Mouse (Mus musculus) lung, postnatal 0 days (tissue): ENCODE measurements around the gene Slc17a5. TPM values are rescaled to one million over a fixed set of nuclear protein-coding genes. Genes with fewer than 3 reads are reported as not detected.

ENCODE experiments used
- ATAC-seq: fragments of 200-750 bp; cut with Nextera tagmentation; 2 replicates; pipeline ENCODE4 v1.8.0; 2017; ENCODE audit warnings: moderate library complexity
- DNase-seq: peaks from one replicate; pipeline ENCODE4 v3.0.0-alpha.2; 2016; ENCODE audit warnings: low spot score
- H3K27ac ChIP-seq: fragments of 300-500 bp; sonication (generic); 2 replicates; pipeline ENCODE4 v1.5.1; 2014; ENCODE audit warnings: antibody characterized with exemption, mild to moderate bottlenecking, low read length, mixed read lengths
- H3K27me3 ChIP-seq: fragments of 300-500 bp; sonication (generic); replicated peaks from 2 replicates; pipeline ENCODE4 v1.6.1; 2014; ENCODE audit warnings: low read length, mixed read lengths; ENCODE audit not compliant: insufficient read depth
- H3K36me3 ChIP-seq: fragments of 300-500 bp; sonication (generic); 2 replicates; pipeline ENCODE4 v1.6.1; 2014; ENCODE audit warnings: low read length, mixed read lengths; ENCODE audit not compliant: insufficient read depth
- H3K4me1 ChIP-seq: fragments of 300-500 bp; sonication (generic); 2 replicates; pipeline ENCODE4 v1.6.1; 2014; ENCODE audit warnings: antibody characterized with exemption, low read depth, low read length, mixed read lengths; ENCODE audit not compliant: insufficient read depth
- H3K4me2 ChIP-seq: fragments of 300-500 bp; sonication (generic); replicated peaks from 2 replicates; pipeline ENCODE4 v1.6.1; 2014; ENCODE audit warnings: low read depth, mild to moderate bottlenecking, low read length, moderate library complexity, mixed read lengths
- H3K4me3 ChIP-seq: fragments of 300-500 bp; sonication (generic); 2 replicates; pipeline ENCODE4 v1.5.1; 2014; ENCODE audit warnings: low read depth, low read length
- H3K9ac ChIP-seq: fragments of 300-500 bp; sonication (generic); replicated peaks from 2 replicates; pipeline ENCODE4 v1.6.1; 2014; ENCODE audit warnings: low read depth, mild to moderate bottlenecking
- H3K9me3 ChIP-seq: fragments of 300-500 bp; sonication (generic); 2 replicates; pipeline ENCODE4 v1.6.1; 2016; ENCODE audit warnings: low read length, mixed read lengths
- CTCF ChIP-seq: IDR thresholded peaks from 2 replicates; pipeline ENCODE4 v1.5.1; 2016; ENCODE audit warnings: antibody characterized with exemption, mild to moderate bottlenecking
- EP300 ChIP-seq: IDR thresholded peaks from 2 replicates; pipeline ENCODE4 v1.6.1; 2016; ENCODE audit warnings: antibody characterized with exemption, mild to moderate bottlenecking, control low read depth
- WGBS: fragments of 180-500 bp; shearing (Covaris S2); extraction: QIAGEN DNeasy Blood & Tissue Kit; methylation state at CpG from one replicate; pipeline ENCODE4 v1.1.7; 2014; 5-methylcytosine and 5-hydroxymethylcytosine counted together
- polyA plus RNA-seq: library from polyadenylated mRNA; unstranded; fragments of >200 nt; fragmentation: Nextera tagmentation; extraction: Ambion mirVana; gene quantifications from 2 replicates; pipeline ENCODE4 v1.2.1, GENCODE M21; 2015

The Slc17a5 gene
- polyA plus RNA-seq, 1 experiment from 2014 or later = 19.9 TPM

DNA sequence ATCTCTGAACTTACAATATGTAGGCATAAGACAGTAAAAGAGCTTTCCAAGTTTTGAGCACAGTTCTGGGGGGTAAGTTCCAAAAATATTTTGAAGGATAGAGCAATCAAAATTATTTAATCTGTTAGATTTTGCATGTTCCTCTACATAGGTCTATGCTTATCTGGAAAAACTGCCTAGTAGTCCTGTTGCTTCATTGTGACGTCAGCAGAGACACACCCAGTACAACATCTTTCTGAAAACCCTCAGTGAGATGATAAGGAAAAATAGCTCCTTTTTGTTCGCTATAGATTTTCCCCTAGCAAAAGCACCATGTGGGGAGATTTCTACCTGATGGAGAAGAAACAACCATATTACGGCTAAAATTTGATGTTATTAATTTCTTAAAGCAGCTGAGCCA, 7.4 kb upstream of the Slc17a5 start:
- WGBS = 81% methylated on average over 3 of the region's 3 CpGs
- H3K36me3 ChIP-seq = no peaks in the 10 kb centered on the region

GRCm38 (mm10) chr9:78590471-78590870, 2.6 kb upstream of the Slc17a5 start:
- H3K36me3 ChIP-seq = no peaks in the 10 kb centered on the region
- H3K27me3 ChIP-seq = no peaks in the 10 kb centered on the region
- no peak for DNase-seq
- H3K9ac ChIP-seq = no peak overlapping the region
- H3K4me1 ChIP-seq = peaks cover 11% of the 10 kb centered on the region; the same call in 1 of the 2 replicates
- no peak overlapping the region for H3K27ac ChIP-seq
- TF ChIP-seq EP300 (no peak), CTCF (no peak)
- WGBS = 97% methylated on average over 2 of the region's 2 CpGs
- no peak overlapping the region for H3K4me3 ChIP-seq
- H3K9me3 ChIP-seq = no peaks in the 10 kb centered on the region
- H3K4me2 ChIP-seq = no peak overlapping the region
- ATAC-seq = no peak

More for the DNA sequence above, 7.4 kb upstream of the Slc17a5 start:
- Histone ChIP-seq H3K4me3 (no peak overlapping the region), H3K27ac (no peak overlapping the region), H3K9me3 (no peaks in the 10 kb centered on the region), H3K4me2 (no peak overlapping the region), H3K27me3 (no peaks in the 10 kb centered on the region), H3K9ac (no peak overlapping the region), H3K4me1 (no peaks in the 10 kb centered on the region)
- DNase-seq (no peak), ATAC-seq (no peak)
- TF ChIP-seq CTCF = no peak

DNA sequence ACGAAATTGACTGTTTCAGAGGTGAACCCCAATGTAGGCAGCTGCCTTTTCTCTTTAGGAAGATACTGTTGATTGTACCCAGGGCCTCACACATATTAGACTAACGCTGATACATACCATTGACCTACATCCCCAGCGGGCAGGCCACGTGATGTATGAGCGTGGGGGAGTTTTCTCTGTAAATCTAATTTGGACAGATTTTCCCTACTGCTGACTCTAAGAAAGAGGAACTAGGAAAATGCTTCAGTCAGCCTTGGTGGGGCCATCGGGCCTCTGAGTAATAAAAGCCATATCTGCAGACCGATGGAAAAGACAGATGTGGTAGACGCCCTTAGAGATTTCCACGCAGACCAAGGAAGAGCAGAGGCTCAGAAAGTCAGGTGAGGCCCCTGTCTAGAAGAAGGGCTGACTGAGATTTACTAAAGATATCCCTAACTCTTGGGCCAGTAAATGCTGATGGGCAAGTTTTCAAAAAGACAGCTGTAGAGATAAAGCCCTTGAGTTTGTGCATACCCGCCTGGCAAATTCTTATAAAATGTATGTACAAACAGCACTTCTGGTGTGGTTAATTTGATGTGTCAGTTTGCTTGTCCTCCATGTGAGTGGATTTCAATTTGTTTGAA, 681 bp upstream of the Slc17a5 start:
- peak overlapping the region; percentile 72 for H3K4me2 ChIP-seq
- no peaks in the 10 kb centered on the region for H3K27me3 ChIP-seq
- H3K9ac ChIP-seq = no peak overlapping the region
- no peak overlapping the region for H3K27ac ChIP-seq
- TF ChIP-seq EP300 (0 out of 2 replicates have a peak, but pooled peaks have one; percentile 9), CTCF (no peak)
- H3K9me3 ChIP-seq = no peaks in the 10 kb centered on the region
- peak overlapping the region; percentile 63; the same call in 1 of the 2 replicates for H3K4me3 ChIP-seq
- DNase-seq (peak; percentile 28), ATAC-seq (0 out of 2 replicates have a peak, but pooled peaks have one; percentile 7)
- peaks cover 11% of the 10 kb centered on the region; the same call in 1 of the 2 replicates for H3K4me1 ChIP-seq
- WGBS = 76% methylated on average over 10 of the region's 10 CpGs
- H3K36me3 ChIP-seq = no peaks in the 10 kb centered on the region

DNA sequence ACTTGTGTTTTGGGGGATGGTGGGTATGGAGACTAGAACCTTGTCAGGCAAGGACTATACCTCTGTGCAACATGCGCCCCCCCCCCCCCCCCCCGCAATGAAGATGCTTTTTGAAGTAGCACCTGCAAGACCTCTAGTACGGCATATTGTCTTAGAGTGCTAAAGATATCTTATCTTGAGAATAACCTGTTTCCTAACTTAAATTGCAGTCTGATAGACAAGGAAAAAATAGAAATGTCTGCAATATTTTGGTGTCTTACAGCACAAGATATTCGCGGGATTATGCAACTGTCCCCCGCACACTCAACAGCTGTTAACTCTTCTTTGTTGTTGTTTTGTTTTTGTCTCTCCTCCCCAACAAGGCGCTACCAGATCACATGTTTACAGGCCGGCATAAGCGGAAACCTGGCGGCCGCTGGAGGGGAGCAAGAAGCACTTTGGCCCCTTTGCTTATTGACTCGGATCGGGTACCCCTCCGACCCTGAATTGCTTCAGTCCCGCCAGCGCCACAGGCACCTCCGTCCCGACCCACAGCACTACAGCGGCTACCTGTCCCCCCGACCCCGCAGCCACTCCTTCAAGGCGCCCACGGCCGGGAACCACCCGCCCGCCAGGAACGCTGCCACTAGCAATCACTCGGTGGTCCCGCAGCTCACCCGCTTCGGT, 490 bp downstream of the Slc17a5 start:
- ATAC-seq = peak; percentile 27
- WGBS = 3% methylated on average over 29 of the region's 31 CpGs
- Histone ChIP-seq H3K4me2 (peak overlapping the region; percentile 72), H3K4me3 (peak overlapping the region; percentile 63), H3K27me3 (no peaks in the 10 kb centered on the region), H3K27ac (peak overlapping the region; percentile 82), H3K4me1 (peaks cover 11% of the 10 kb centered on the region; the same call in 1 of the 2 replicates), H3K9me3 (no peaks in the 10 kb centered on the region), H3K9ac (peak overlapping the region; percentile 44), H3K36me3 (no peaks in the 10 kb centered on the region)
- peak; percentile 15 for TF ChIP-seq CTCF
- TF ChIP-seq EP300 = no peak
- DNase-seq = peak; percentile 77

DNA sequence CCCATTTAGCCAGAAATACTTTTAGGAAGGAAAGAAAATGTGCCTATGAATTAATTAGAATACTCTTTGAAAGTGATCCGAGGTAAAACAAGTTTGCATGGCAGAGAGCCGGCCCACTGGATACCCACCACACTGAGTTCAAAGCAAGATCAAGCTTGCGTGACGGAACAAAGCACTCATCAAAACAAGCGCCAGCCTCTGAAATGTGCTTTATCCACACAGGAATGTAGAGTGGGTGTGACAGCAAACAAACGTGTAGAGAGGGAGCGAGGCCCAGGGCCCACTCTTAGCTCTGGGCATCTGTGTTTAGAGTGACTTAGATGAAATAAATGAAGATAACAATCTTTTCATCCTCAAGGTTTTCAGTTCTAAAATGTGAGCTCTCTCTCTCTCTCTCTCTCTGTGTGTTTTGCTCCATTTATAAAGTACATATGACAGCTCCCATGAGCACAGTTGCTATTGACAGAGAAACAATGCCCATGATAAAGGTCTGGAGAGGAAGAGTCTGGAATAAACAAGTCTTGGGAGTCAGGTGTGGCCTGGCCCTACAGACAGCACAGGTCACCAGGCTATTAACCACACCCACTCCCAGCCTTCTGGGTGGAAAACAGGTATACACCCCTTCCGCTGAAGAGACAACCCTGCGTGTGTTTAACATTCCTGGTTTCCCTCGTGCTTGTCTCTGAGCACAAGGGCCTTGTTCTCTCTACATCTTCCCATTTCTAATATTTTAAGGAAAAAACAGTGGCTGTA, 8.0 kb downstream of the Slc17a5 start:
- Histone ChIP-seq H3K27me3 (no peaks in the 10 kb centered on the region), H3K9ac (no peak overlapping the region), H3K4me2 (no peak overlapping the region), H3K27ac (peak overlapping the region; percentile 27), H3K4me1 (no peaks in the 10 kb centered on the region), H3K36me3 (peaks cover 10% of the 10 kb centered on the region; the same call in 1 of the 2 replicates), H3K9me3 (no peaks in the 10 kb centered on the region), H3K4me3 (no peak overlapping the region)
- WGBS = 43% methylated on average over 10 of the region's 10 CpGs
- peak; percentile 38 for TF ChIP-seq EP300
- TF ChIP-seq CTCF = no peak
- ATAC-seq = peak; percentile 85
- peak; percentile 46 for DNase-seq

- Histone ChIP-seq H3K9ac (no peak overlapping the region), H3K4me3 (no peak overlapping the region), H3K4me1 (no peaks in the 10 kb centered on the region), H3K36me3 (peaks cover 14% of the 10 kb centered on the region), H3K27me3 (no peaks in the 10 kb centered on the region), H3K4me2 (no peak overlapping the region), H3K9me3 (no peaks in the 10 kb centered on the region), H3K27ac (no peak overlapping the region)
- ATAC-seq = no peak
- TF ChIP-seq EP300 = no peak
- no peak for TF ChIP-seq CTCF
- no peak for DNase-seq
- 85% methylated on average over 7 of the region's 7 CpGs for WGBS
Observed at GRCm38 (mm10) chr9:78578824-78579223, 9.0 kb downstream of the Slc17a5 start.
